Mouse (Mus musculus) neural tube, embryonic 13.5 days (tissue): ENCODE measurements around the gene Dab1. TPM values are rescaled to one million over a fixed set of nuclear protein-coding genes. Genes with fewer than 3 reads are reported as not detected.

Experiments
- ATAC-seq: fragments of 200-750 bp; cut with Nextera tagmentation; 2 replicates; pipeline ENCODE4 v1.8.0; 2017; ENCODE audit warnings: low read depth, mild to moderate bottlenecking, moderate TSS enrichment, moderate library complexity
- H3K27ac ChIP-seq: fragments of 300-500 bp; sonication (generic); replicated peaks from 2 replicates; pipeline ENCODE4 v1.5.1; 2015; ENCODE audit warnings: moderate library complexity, mild to moderate bottlenecking, inconsistent platforms
- H3K27me3 ChIP-seq: fragments of 300-500 bp; sonication (generic); 2 replicates; pipeline ENCODE4 v1.6.1; 2015; ENCODE audit warnings: mild to moderate bottlenecking, inconsistent platforms
- H3K36me3 ChIP-seq: fragments of 300-500 bp; sonication (generic); 2 replicates; pipeline ENCODE4 v1.6.1; 2015; ENCODE audit warnings: mild to moderate bottlenecking, inconsistent platforms
- H3K4me1 ChIP-seq: fragments of 300-500 bp; sonication (generic); replicated peaks from 2 replicates; pipeline ENCODE4 v1.6.1; 2015; ENCODE audit warnings: inconsistent platforms
- H3K4me2 ChIP-seq: fragments of 300-500 bp; sonication (generic); 2 replicates; pipeline ENCODE4 v1.6.1; 2015; ENCODE audit warnings: inconsistent platforms, mild to moderate bottlenecking, moderate library complexity
- H3K4me3 ChIP-seq: fragments of 300-500 bp; sonication (generic); 2 replicates; pipeline ENCODE4 v1.5.1; 2015; ENCODE audit warnings: mild to moderate bottlenecking, inconsistent platforms
- H3K9ac ChIP-seq: fragments of 300-500 bp; sonication (generic); 2 replicates; pipeline ENCODE4 v1.6.1; 2015; ENCODE audit warnings: moderate library complexity, mild to moderate bottlenecking, inconsistent platforms
- H3K9me3 ChIP-seq: fragments of 300-500 bp; sonication (generic); 2 replicates; pipeline ENCODE4 v1.6.1; 2016; ENCODE audit warnings: inconsistent platforms
- WGBS: fragments of 180-500 bp; shearing (Covaris S2); methylation state at CpG from one replicate; pipeline ENCODE4 v1.1.7; 2015; 5-methylcytosine and 5-hydroxymethylcytosine counted together
- polyA plus RNA-seq: library from polyadenylated mRNA; unstranded; fragments of >200 nt; fragmentation: Nextera tagmentation; extraction: Ambion mirVana; gene quantifications from 2 replicates; pipeline ENCODE4 v1.2.1, GENCODE M21; 2015

Gene Dab1
- polyA plus RNA-seq, 1 experiment from 2014 or later: 46.6 TPM

- H3K27ac ChIP-seq: peak overlapping the region; percentile 87; the same call in 1 of the 2 replicates
Measured at GRCm38 (mm10) chr4:104368561-104369021, 749.4 kb downstream of the Dab1 start.

DNA sequence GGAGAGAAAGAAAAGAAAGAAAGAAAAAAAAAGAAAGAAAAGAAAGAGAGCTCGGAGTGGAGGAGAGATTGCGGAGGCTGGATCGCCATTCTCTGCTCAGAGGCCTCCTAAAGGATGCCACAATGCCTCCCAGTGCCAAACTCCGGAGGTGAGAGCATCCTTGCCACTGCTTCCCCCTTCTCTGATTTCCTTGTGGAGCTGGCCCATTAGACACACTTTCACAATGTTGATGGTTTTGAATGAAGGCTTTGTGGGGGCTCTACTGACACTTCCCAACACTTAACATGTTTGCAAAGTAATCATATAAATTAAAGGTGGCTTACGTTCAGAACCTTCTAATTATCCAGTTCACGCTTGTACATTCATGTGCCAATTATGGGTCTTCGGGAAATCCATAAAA, 749.9 kb downstream of the Dab1 start:
- ATAC-seq: no peak
- H3K9me3 ChIP-seq: no peaks in the 10 kb centered on the region
- H3K4me1 ChIP-seq: peaks cover 31% of the 10 kb centered on the region
- 5% methylated on average over 7 of the region's 7 CpGs for WGBS
- no peaks in the 10 kb centered on the region for H3K36me3 ChIP-seq
- H3K27me3 ChIP-seq: peaks cover 34% of the 10 kb centered on the region
- peak overlapping the region; percentile 62 for H3K4me3 ChIP-seq
- H3K27ac ChIP-seq: peak overlapping the region; percentile 87; the same call in 1 of the 2 replicates
- peak overlapping the region; percentile 86 for H3K4me2 ChIP-seq
- H3K9ac ChIP-seq: peak overlapping the region; percentile 78

More at GRCm38 (mm10) chr4:104368561-104369021, 749.4 kb downstream of the Dab1 start:
- Histone ChIP-seq H3K4me2 (peak overlapping the region; percentile 86), H3K27me3 (peaks cover 34% of the 10 kb centered on the region), H3K4me3 (peak overlapping the region; percentile 62), H3K36me3 (no peaks in the 10 kb centered on the region), H3K9me3 (no peaks in the 10 kb centered on the region), H3K9ac (peak overlapping the region; percentile 78), H3K4me1 (peaks cover 31% of the 10 kb centered on the region)
- whole genome bisulfite sequencing: under 1% methylated on average over 20 of the region's 20 CpGs
- peak; percentile 67 for ATAC-seq

GRCm38 (mm10) chr4:104371136-104371535, 752.0 kb downstream of the Dab1 start:
- no peak overlapping the region for H3K4me3 ChIP-seq
- 81% methylated on average over 8 of the region's 8 CpGs for WGBS
- no peak overlapping the region for H3K27ac ChIP-seq
- peaks cover 18% of the 10 kb centered on the region for H3K27me3 ChIP-seq
- ATAC-seq: no peak
- peaks cover 29% of the 10 kb centered on the region for H3K4me1 ChIP-seq
- no peaks in the 10 kb centered on the region for H3K9me3 ChIP-seq
- H3K4me2 ChIP-seq: no peak overlapping the region
- H3K36me3 ChIP-seq: no peaks in the 10 kb centered on the region
- no peak overlapping the region for H3K9ac ChIP-seq

- Histone ChIP-seq H3K9me3 (no peaks in the 10 kb centered on the region), H3K36me3 (no peaks in the 10 kb centered on the region), H3K4me1 (peaks cover 6% of the 10 kb centered on the region), H3K27me3 (peaks cover 12% of the 10 kb centered on the region), H3K4me2 (no peak overlapping the region), H3K4me3 (no peak overlapping the region), H3K9ac (no peak overlapping the region), H3K27ac (no peak overlapping the region)
- WGBS: 91% methylated on average over 1 of the region's 1 CpGs
- no peak for ATAC-seq
Measured at GRCm38 (mm10) chr4:104374191-104374590, 755.0 kb downstream of the Dab1 start.

DNA sequence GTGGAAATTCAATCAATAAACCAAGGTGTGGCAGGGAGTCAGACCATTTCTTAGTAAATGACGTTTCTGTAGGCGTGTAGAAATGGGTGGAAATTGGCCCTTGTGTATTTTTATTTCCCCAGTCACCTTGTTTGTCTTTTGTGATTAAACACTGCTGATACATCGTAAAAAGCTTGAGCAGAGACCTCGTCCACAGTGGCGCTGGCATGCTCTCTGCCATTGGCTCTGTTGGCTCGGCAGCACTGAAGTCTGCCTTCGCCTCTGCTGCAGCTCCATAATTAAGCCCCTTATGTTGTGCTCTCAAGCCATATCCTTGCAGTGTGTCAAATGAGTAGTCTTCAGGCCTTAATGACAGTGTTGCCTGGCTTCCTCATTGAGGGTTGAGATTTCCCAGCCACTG, 765.5 kb downstream of the Dab1 start:
- ATAC-seq: no peak
- H3K9me3 ChIP-seq: no peaks in the 10 kb centered on the region
- no peaks in the 10 kb centered on the region for H3K27me3 ChIP-seq
- H3K27ac ChIP-seq: no peak overlapping the region
- no peak overlapping the region for H3K4me2 ChIP-seq
- WGBS: 42% methylated on average over 7 of the region's 7 CpGs
- H3K9ac ChIP-seq: no peak overlapping the region
- H3K36me3 ChIP-seq: no peaks in the 10 kb centered on the region
- H3K4me3 ChIP-seq: no peak overlapping the region
- H3K4me1 ChIP-seq: peaks cover 13% of the 10 kb centered on the region; the same call in 1 of the 2 replicates

DNA sequence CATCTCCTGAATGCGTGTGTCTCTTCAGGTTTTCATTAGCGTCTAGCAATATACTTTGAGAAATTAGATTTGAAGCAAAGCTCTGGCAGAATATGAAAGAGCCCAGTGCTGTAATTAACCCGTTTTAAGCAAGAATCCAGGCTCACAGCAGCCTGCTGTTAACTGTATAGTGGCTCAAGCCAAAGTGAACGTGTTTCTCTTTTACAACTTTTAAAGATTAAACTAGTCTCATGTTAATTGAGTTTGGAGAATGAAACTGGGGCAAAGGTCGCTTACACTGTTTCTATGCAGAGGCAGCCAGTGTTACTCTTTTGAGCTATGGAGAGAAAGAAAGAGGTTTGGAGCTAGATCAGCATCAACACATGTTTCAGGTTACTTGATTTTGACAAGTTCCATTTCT, 766.1 kb downstream of the Dab1 start:
- Histone ChIP-seq H3K9ac (no peak overlapping the region), H3K4me3 (no peak overlapping the region), H3K27ac (no peak overlapping the region), H3K4me1 (peaks cover 13% of the 10 kb centered on the region; the same call in 1 of the 2 replicates), H3K27me3 (no peaks in the 10 kb centered on the region), H3K9me3 (no peaks in the 10 kb centered on the region), H3K4me2 (no peak overlapping the region), H3K36me3 (no peaks in the 10 kb centered on the region)
- ATAC-seq: no peak
- 44% methylated on average over 5 of the region's 5 CpGs for WGBS

DNA sequence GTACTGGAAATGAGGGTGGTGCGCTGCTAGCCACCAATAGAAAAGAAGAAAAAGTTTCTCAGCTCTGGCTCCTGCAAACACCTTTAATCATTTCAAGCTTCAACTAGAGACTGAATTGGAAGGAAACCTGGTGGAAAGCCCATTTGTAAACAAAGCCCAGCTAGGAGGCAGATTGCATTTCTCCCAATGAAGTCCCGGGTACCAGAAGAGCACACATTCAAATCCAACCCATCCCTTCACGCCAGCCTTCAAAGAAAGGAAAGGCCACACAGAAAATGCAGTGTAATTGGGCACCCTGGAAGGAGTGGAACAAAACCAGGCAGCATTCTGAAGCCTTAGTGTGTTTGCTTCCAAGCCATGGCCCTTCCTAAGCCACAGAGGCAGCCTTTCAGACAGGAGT, 776.4 kb downstream of the Dab1 start:
- Histone ChIP-seq H3K36me3 (no peaks in the 10 kb centered on the region), H3K4me1 (peaks cover 14% of the 10 kb centered on the region), H3K27me3 (no peaks in the 10 kb centered on the region), H3K9me3 (no peaks in the 10 kb centered on the region), H3K27ac (no peak overlapping the region), H3K4me3 (no peak overlapping the region), H3K4me2 (no peak overlapping the region), H3K9ac (no peak overlapping the region)
- ATAC-seq: no peak
- WGBS: 77% methylated on average over 3 of the region's 3 CpGs

GRCm38 (mm10) chr4:104396095-104396494, 776.9 kb downstream of the Dab1 start:
- Histone ChIP-seq H3K4me1 (peaks cover 14% of the 10 kb centered on the region), H3K9ac (no peak overlapping the region), H3K36me3 (no peaks in the 10 kb centered on the region), H3K27ac (no peak overlapping the region), H3K4me2 (no peak overlapping the region), H3K9me3 (no peaks in the 10 kb centered on the region), H3K4me3 (no peak overlapping the region), H3K27me3 (no peaks in the 10 kb centered on the region)
- 86% methylated on average over 5 of the region's 5 CpGs for WGBS
- no peak for ATAC-seq

DNA sequence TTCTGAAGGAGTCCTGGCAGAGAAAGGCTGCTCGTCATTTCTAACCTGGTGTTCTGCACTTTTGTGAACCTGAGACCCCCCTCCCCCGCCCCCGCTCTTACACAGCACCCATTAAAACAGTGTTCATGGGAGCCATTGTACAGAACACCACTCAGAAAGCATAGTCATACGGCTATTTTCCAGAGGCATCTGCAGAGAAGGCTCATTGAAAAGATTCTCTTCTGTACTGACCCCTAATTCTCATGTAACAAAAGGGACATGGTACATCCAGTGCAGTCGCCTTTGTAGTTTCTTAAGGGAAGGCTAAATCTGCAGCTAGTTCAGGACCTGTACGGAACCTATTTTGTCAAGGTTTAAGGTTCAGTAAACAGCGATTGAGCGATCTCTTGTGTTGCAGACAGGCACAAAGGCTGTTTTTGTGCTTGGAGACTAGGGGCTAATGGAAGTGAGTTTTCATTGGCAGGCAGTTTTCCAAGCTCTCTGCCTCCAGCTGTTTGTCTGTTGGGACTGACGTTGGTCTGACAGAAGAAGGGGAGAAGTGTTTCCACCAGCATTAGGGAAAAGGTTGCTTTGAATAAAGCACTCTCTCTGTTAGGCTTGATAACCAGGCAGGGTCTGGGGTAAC, 780.1 kb downstream of the Dab1 start:
- Histone ChIP-seq H3K4me2 (no peak overlapping the region), H3K27ac (0 out of 2 replicates have a peak overlapping the region, but pooled peaks have one; percentile 10), H3K4me3 (no peak overlapping the region), H3K36me3 (no peaks in the 10 kb centered on the region), H3K9me3 (no peaks in the 10 kb centered on the region), H3K9ac (no peak overlapping the region), H3K27me3 (no peaks in the 10 kb centered on the region), H3K4me1 (peaks cover 9% of the 10 kb centered on the region)
- 30% methylated on average over 9 of the region's 9 CpGs for WGBS
- ATAC-seq: 0 out of 2 replicates have a peak, but pooled peaks have one; percentile 56

DNA sequence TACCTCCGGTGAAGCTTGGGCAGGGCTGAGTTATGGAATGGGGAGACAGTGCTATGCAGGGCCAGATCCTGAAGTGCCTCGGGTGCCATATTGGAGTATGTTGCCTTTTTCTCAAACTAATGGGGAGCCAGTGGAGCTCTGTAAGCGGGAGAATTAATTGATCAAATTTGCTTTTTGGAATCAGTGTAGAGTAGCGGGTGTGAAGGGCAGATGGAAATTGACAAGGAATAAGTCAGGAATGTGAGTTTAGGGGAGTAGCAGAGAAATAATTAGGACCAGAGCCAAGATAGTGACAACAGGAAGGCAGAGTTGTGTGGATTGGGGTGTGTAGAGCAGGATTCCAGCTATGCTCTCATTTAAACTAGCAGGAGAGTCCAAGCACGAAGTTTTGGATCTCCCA, 784.9 kb downstream of the Dab1 start:
- no peak for ATAC-seq
- H3K9ac ChIP-seq: no peak overlapping the region
- 91% methylated on average over 5 of the region's 5 CpGs for WGBS
- no peaks in the 10 kb centered on the region for H3K36me3 ChIP-seq
- H3K27me3 ChIP-seq: no peaks in the 10 kb centered on the region
- H3K4me2 ChIP-seq: no peak overlapping the region
- H3K27ac ChIP-seq: no peak overlapping the region
- no peaks in the 10 kb centered on the region for H3K9me3 ChIP-seq
- H3K4me1 ChIP-seq: peaks cover 7% of the 10 kb centered on the region
- no peak overlapping the region for H3K4me3 ChIP-seq

- Histone ChIP-seq H3K9me3 (no peaks in the 10 kb centered on the region), H3K4me2 (no peak overlapping the region), H3K4me3 (no peak overlapping the region), H3K36me3 (no peaks in the 10 kb centered on the region), H3K4me1 (peaks cover 28% of the 10 kb centered on the region), H3K9ac (no peak overlapping the region), H3K27ac (no peak overlapping the region), H3K27me3 (no peaks in the 10 kb centered on the region)
- WGBS: 83% methylated on average over 6 of the region's 6 CpGs
- no peak for ATAC-seq
Measured at GRCm38 (mm10) chr4:104410922-104411321, 791.8 kb downstream of the Dab1 start.

GRCm38 (mm10) chr4:104415482-104415881, 796.3 kb downstream of the Dab1 start:
- ATAC-seq: peak; percentile 43; the same call in 1 of the 2 replicates
- Histone ChIP-seq H3K4me3 (no peak overlapping the region), H3K9ac (no peak overlapping the region), H3K9me3 (no peaks in the 10 kb centered on the region), H3K36me3 (no peaks in the 10 kb centered on the region), H3K4me2 (no peak overlapping the region), H3K4me1 (peaks cover 24% of the 10 kb centered on the region), H3K27me3 (no peaks in the 10 kb centered on the region), H3K27ac (no peak overlapping the region)
- WGBS: 19% methylated on average over 2 of the region's 2 CpGs

GRCm38 (mm10) chr4:104418354-104418753, 799.2 kb downstream of the Dab1 start:
- H3K4me1 ChIP-seq: peaks cover 22% of the 10 kb centered on the region
- no peak for ATAC-seq
- no peaks in the 10 kb centered on the region for H3K36me3 ChIP-seq
- H3K9ac ChIP-seq: no peak overlapping the region
- no peaks in the 10 kb centered on the region for H3K9me3 ChIP-seq
- H3K4me2 ChIP-seq: no peak overlapping the region
- no peaks in the 10 kb centered on the region for H3K27me3 ChIP-seq
- WGBS: 93% methylated on average over 2 of the region's 2 CpGs
- H3K4me3 ChIP-seq: no peak overlapping the region
- no peak overlapping the region for H3K27ac ChIP-seq
